In the genomic region with DNA sequence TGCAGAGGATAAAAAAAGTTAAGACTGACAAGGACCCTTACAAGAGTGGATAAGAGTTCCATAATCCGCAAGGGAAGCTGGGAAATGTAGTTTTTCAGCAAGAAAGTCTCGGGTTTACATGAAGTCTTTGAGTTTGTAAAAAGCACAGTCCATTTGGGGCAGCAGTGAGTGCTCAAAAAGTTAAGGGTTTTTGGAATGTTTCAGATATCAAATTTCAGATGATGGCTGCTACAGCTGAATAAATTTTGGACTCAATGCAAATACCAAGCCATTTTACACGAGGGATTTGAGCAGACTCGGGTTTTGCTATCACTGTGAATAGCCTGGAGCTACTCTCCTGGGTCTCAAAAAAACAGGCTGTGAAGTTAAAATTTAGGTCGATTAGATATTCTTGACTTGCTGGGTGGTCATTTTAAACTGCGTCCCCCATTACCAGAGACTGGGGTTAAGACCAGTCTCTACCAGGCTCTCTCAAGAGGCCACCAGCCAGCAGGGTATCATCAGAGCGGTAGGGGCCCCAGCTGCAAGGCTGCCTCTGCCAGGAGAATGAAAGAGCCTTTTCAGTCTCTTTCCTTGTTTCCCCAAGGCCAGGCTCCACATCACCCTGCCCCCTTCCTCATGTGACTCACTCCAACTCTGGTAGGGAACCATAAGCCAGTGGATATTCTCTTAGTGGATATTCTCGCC, we compare ENCODE assay signal across 8 mouse cellular contexts. TPM values are rescaled to one million over a fixed set of nuclear protein-coding genes. Genes with fewer than 3 reads are reported as not detected.
DNase-seq lines count a peak whose midpoint lies in the region; ATAC-seq lines count a peak whose summit lies in the region.

No protein-coding gene starts in this region.

- H3K4me3 ChIP-seq in embryonic facial prominence, embryonic 14.5 days (ENCODE audit: low read depth, low read length) = no peak overlapping the region
- H3K4me3 ChIP-seq in hindbrain, embryonic 10.5 days = peak overlapping the region; percentile 4; the same call in 1 of the 2 replicates

- no peaks in the 10 kb centered on the region for H3K36me3 ChIP-seq in embryonic facial prominence, embryonic 14.5 days (ENCODE audit: control insufficient read depth, insufficient read depth, low read length)
- no peaks in the 10 kb centered on the region for H3K36me3 ChIP-seq in hindbrain, embryonic 10.5 days

- 14% methylated on average over 8 of the region's 8 CpGs for WGBS in embryonic facial prominence, embryonic 14.5 days
- WGBS in hindbrain, embryonic 10.5 days = 25% methylated on average over 8 of the region's 8 CpGs

- peak; percentile 82 for ATAC-seq in embryonic facial prominence, embryonic 14.5 days (ENCODE audit: low read depth)

- peak overlapping the region; percentile 75 for H3K27ac ChIP-seq in embryonic facial prominence, embryonic 14.5 days (replicated peaks; ENCODE audit: low read depth, low read length)
- H3K27ac ChIP-seq in hindbrain, embryonic 10.5 days = peak overlapping the region; percentile 83

- no peaks in the 10 kb centered on the region for H3K9me3 ChIP-seq in embryonic facial prominence, embryonic 14.5 days (ENCODE audit: control insufficient read depth, low read length)
- H3K9me3 ChIP-seq in hindbrain, embryonic 10.5 days = no peaks in the 10 kb centered on the region

- H3K9ac ChIP-seq in embryonic facial prominence, embryonic 14.5 days (ENCODE audit: low read depth, low read length) = no peak overlapping the region

- no peaks in the 10 kb centered on the region for H3K27me3 ChIP-seq in embryonic facial prominence, embryonic 14.5 days (replicated peaks; ENCODE audit: control insufficient read depth, insufficient read depth, low read length)
- no peaks in the 10 kb centered on the region for H3K27me3 ChIP-seq in hindbrain, embryonic 10.5 days (ENCODE audit: insufficient read depth, poor library complexity, severe bottlenecking)

- DNase-seq in cerebellum, adult 9-10 months = peak; percentile 29
- DNase-seq in cerebellum, postnatal 4 days (ENCODE audit: low spot score in 2 of 2) = no peak
- DNase-seq in 3T3-L1 (ENCODE audit: low read depth, low spot score) = peak; percentile 94
- DNase-seq in embryonic facial prominence, embryonic 14.5 days (ENCODE audit: low spot score) = peak; percentile 93
- peak; percentile 70 for DNase-seq in hindbrain, embryonic 10.5 days (ENCODE audit: low spot score)
- peak; percentile 56 for DNase-seq in mesoderm, embryonic 11.5 days (ENCODE audit: low read depth, low spot score)
- no peak for DNase-seq in thymus, adult 18-20 months
- no peak for DNase-seq in thymus, postnatal 25 days

- peaks cover 10% of the 10 kb centered on the region; the same call in 1 of the 2 replicates for H3K4me1 ChIP-seq in embryonic facial prominence, embryonic 14.5 days (ENCODE audit: control insufficient read depth, insufficient read depth, low read length)
- H3K4me1 ChIP-seq in hindbrain, embryonic 10.5 days (replicated peaks) = peaks cover 32% of the 10 kb centered on the region

- peak overlapping the region; percentile 30 for H3K4me2 ChIP-seq in embryonic facial prominence, embryonic 14.5 days (ENCODE audit: low read depth, low read length)

RNA-seq across cellular contexts. Expression of gene Spg20, which starts 15.8 kb away (rescaled TPM):
- 67.3 and 78.3 TPM in 2 replicates for polyA plus RNA-seq in embryonic facial prominence, embryonic 14.5 days (2014; fragmentation: Nextera tagmentation; extraction: Ambion mirVana)
- 41.5 and 55.9 TPM in 2 replicates for polyA plus RNA-seq in hindbrain, embryonic 10.5 days (2016; fragmentation: Nextera tagmentation; extraction: Ambion mirVana)

RNA-seq across cellular contexts. Expression of gene Ccna1, which starts 40.8 kb away (rescaled TPM):
- 2.2 and 5.1 TPM in 2 replicates for polyA plus RNA-seq in embryonic facial prominence, embryonic 14.5 days (2014; fragmentation: Nextera tagmentation; extraction: Ambion mirVana)
- polyA plus RNA-seq in hindbrain, embryonic 10.5 days (2016; fragmentation: Nextera tagmentation; extraction: Ambion mirVana) = 2.1 and 2.9 TPM in 2 replicates

RNA-seq across cellular contexts. Expression of gene Ccdc169, which starts 41.0 kb away (rescaled TPM):
- polyA plus RNA-seq in embryonic facial prominence, embryonic 14.5 days (2014; fragmentation: Nextera tagmentation; extraction: Ambion mirVana) = 0.09 and 0.22 TPM in 2 replicates
- 0.06 and 0.10 TPM in 2 replicates for polyA plus RNA-seq in hindbrain, embryonic 10.5 days (2016; fragmentation: Nextera tagmentation; extraction: Ambion mirVana)

Comparison
In these comparisons a context has a peak if more than half of its experiments do, and no peak if none do; other contexts are left out.
1. DNase-seq: peak in cerebellum, adult 9-10 months (single experiment), 3T3-L1 (single experiment), embryonic facial prominence, embryonic 14.5 days (single experiment), hindbrain, embryonic 10.5 days (single experiment) and mesoderm, embryonic 11.5 days (single experiment); none in cerebellum, postnatal 4 days (0 of 2), thymus, adult 18-20 months (0 of 2) and thymus, postnatal 25 days (single experiment).